Mouse (Mus musculus): Measurements from ENCODE around the gene Kiss1r.

The Kiss1r gene

GRCm38 (mm10) chr10:79971183-79971497 lies 54.4 kb downstream of the Kiss1r start:
- DNase-seq, result no peak

All from spleen, adult 18-20 months (tissue).